Mouse (Mus musculus) liver, postnatal 0 days (tissue): ENCODE results near the gene Fate1.

Experiments used
- CTCF ChIP-seq: sonication (generic); IDR thresholded peaks from 2 replicates; pipeline ENCODE4 v1.5.1; 2016; ENCODE audit warnings: antibody characterized with exemption, low read depth
- EP300 ChIP-seq: IDR thresholded peaks from 2 replicates; pipeline ENCODE4 v1.6.1; 2016; ENCODE audit warnings: antibody characterized with exemption, low read depth, mild to moderate bottlenecking

DNA sequence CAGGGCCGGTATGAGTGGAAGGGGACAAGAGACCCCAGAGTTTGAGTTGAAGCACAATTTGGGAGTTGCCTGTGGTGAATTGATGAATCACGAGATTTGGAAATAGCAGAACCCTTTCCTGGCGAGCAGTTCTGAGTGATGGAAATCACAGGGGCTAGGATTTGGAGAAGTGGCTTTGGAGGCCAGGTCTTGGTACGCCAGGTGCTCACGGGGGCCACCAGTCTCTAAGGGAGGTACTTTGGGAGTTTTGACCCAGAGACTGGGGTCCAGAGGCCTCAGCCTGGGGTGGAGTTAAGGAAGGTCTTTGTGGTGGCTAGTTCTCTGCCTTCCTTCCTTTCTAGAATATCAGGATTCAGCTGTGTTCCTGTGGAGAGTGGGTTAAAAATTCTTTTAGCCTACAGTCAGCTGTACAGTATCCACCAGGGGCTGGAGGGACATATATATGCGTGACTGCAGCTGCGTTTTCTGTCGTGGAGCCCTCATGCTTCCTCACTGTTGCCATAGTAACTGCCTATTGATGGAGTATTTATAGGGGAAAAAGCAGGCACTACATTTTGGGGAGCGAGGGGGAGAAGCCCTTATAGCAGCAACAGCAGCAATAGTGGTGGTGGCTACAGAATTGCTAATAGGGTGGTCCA is 9.4 kb upstream of the Fate1 start:
- TF ChIP-seq EP300 (no peak), CTCF (no peak)
